ENCODE assay signal across 30 mouse cellular contexts in genomic region chr19:6521630-6522029, GRCm38 (mm10). TPM values are rescaled to one million over a fixed set of nuclear protein-coding genes. Genes with fewer than 3 reads are reported as not detected.
"Had no signal": no experiment of that assay in that cellular context is flagged by ENCODE, and none has a peak within 500 bp of the region (broad histone marks: within the 10 kb centered on the region; RNA-seq: fewer than 3 reads in every experiment).

No protein-coding gene starts in this region.

- H3K4me3 ChIP-seq: heart, adult 2 months; heart, embryonic 13.5 days; heart, embryonic 15.5 days; hindbrain, embryonic 13.5 days; hindbrain, embryonic 15.5 days; kidney, embryonic 15.5 days; limb, embryonic 13.5 days; limb, embryonic 15.5 days had no signal

- H3K4me1 ChIP-seq: heart, embryonic 13.5 days; heart, embryonic 15.5 days; limb, embryonic 13.5 days; limb, embryonic 15.5 days had no signal

- H3K9me3 ChIP-seq: heart, embryonic 13.5 days; heart, embryonic 15.5 days; hindbrain, embryonic 13.5 days; hindbrain, embryonic 15.5 days; kidney, embryonic 15.5 days; limb, embryonic 13.5 days; limb, embryonic 15.5 days had no signal

- H3K36me3 ChIP-seq: heart, embryonic 13.5 days; heart, embryonic 15.5 days; kidney, embryonic 15.5 days; limb, embryonic 13.5 days; limb, embryonic 15.5 days had no signal

- H3K27ac ChIP-seq: heart, adult 2 months; heart, embryonic 13.5 days; heart, embryonic 15.5 days; hindbrain, embryonic 15.5 days; hindbrain, postnatal 0 days; kidney, embryonic 15.5 days; kidney, postnatal 0 days; limb, embryonic 13.5 days; limb, embryonic 15.5 days had no signal

- H3K9ac ChIP-seq: heart, embryonic 13.5 days; heart, embryonic 15.5 days; hindbrain, embryonic 13.5 days; hindbrain, embryonic 15.5 days; kidney, embryonic 15.5 days; limb, embryonic 13.5 days; limb, embryonic 15.5 days had no signal

- H3K4me2 ChIP-seq: heart, embryonic 11.5 days; heart, embryonic 13.5 days; heart, embryonic 15.5 days; hindbrain, embryonic 13.5 days; hindbrain, embryonic 15.5 days; kidney, embryonic 15.5 days; limb, embryonic 13.5 days; limb, embryonic 15.5 days had no signal

- ATAC-seq: hindbrain, postnatal 0 days; intestine, embryonic 16.5 days had no signal

- H3K27me3 ChIP-seq: hindbrain, embryonic 13.5 days; hindbrain, embryonic 15.5 days; kidney, embryonic 15.5 days; limb, embryonic 13.5 days had no signal

- DNase-seq: gastrocnemius, postnatal 14 days; gastrocnemius, postnatal 36 days; heart, adult 11 months; heart, adult 2 months; heart, postnatal 14 days; heart, postnatal 36 days; kidney, adult 11 months; kidney, adult 2 months; kidney, adult 9 months; kidney, postnatal 14 days; kidney, postnatal 36 days; layer of hippocampus, adult 9-11 months; layer of hippocampus, postnatal 36 days; left cerebral cortex, postnatal 4 days had no signal

RNA-seq across cellular contexts. Expression of gene Slc22a12, which starts 21.2 kb away (rescaled TPM):
- polyA plus RNA-seq: heart, adult 2 months; heart, embryonic 11.5 days; heart, embryonic 13.5 days; heart, embryonic 15.5 days; heart, postnatal 0 days; hindbrain, embryonic 11.5 days; hindbrain, embryonic 15.5 days; intestine, embryonic 14.5 days; intestine, embryonic 16.5 days; limb, embryonic 11.5 days; limb, embryonic 13.5 days; limb, embryonic 15.5 days; liver, adult 2 months had no signal
